Mouse (Mus musculus): ENCODE data around the gene Hmg20b. TPM values are rescaled to one million over a fixed set of nuclear protein-coding genes. Genes with fewer than 3 reads are reported as not detected.

The Hmg20b gene
- polyA plus RNA-seq, 1 experiment from 2014 or later = 122 TPM

DNA sequence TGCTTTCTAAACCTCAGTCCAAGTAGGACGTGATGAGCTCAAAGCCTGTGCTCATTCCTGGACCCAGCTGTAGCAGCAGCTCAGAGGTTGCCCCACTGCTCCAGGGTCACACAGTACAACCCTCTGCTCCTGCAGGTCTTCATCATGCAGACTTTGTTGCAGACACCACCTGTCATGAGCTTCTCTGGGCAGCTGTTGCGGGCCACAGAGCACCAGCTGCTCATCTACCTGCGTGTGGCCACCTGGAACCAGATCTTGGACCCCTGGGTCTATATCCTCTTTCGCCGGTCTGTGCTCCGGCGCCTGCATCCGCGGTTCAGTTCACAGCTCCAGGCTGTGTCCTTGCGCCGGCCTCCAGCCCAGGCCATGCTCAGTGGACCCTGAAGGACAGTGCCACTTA, 16.0 kb downstream of the Hmg20b start:
- H3K4me3 ChIP-seq (replicated peaks) = no peak overlapping the region
- no peak overlapping the region for H3K27ac ChIP-seq
- no peaks in the 10 kb centered on the region for H3K36me3 ChIP-seq
- H3K9me3 ChIP-seq = no peaks in the 10 kb centered on the region
- H3K4me2 ChIP-seq = no peak overlapping the region
- peaks cover 28% of the 10 kb centered on the region for H3K4me1 ChIP-seq (replicated peaks)
- H3K27me3 ChIP-seq = peaks cover 70% of the 10 kb centered on the region
- 65% methylated on average over 11 of the region's 11 CpGs for WGBS
- H3K9ac ChIP-seq (replicated peaks) = no peak overlapping the region
- no peak for ATAC-seq (ENCODE audit: insufficient number of reproducible peaks, insufficient read depth, low FRiP score, low TSS enrichment, low read depth)

DNA sequence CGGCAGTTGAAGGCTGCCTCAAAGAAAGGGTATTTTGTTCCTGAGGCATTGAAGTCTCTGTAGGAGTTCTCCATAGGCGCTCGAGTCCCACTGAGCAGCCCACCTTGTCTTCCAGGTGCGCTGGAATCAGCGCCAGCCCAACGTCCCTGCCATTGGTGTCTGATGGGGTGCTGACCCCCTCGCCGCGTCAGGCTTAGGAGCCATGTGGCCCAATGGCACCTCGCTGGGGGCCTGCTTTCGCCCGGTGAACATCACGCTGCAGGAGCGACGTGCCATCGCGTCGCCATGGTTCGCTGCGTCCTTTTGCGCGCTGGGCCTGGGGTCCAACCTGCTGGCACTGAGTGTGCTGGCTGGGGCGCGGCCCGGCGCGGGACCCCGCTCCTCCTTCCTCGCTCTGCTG, 18.0 kb downstream of the Hmg20b start:
- no peak overlapping the region for H3K9ac ChIP-seq (replicated peaks)
- H3K9me3 ChIP-seq = no peaks in the 10 kb centered on the region
- H3K27me3 ChIP-seq = peaks cover 54% of the 10 kb centered on the region
- no peak for ATAC-seq (ENCODE audit: insufficient number of reproducible peaks, insufficient read depth, low FRiP score, low TSS enrichment, low read depth)
- peak overlapping the region; percentile 41 for H3K4me2 ChIP-seq
- H3K4me1 ChIP-seq (replicated peaks) = peaks cover 37% of the 10 kb centered on the region
- WGBS = 18% methylated on average over 29 of the region's 29 CpGs
- H3K36me3 ChIP-seq = peaks cover 1% of the 10 kb centered on the region
- H3K4me3 ChIP-seq (replicated peaks) = peak overlapping the region; percentile 24
- no peak overlapping the region for H3K27ac ChIP-seq

DNA sequence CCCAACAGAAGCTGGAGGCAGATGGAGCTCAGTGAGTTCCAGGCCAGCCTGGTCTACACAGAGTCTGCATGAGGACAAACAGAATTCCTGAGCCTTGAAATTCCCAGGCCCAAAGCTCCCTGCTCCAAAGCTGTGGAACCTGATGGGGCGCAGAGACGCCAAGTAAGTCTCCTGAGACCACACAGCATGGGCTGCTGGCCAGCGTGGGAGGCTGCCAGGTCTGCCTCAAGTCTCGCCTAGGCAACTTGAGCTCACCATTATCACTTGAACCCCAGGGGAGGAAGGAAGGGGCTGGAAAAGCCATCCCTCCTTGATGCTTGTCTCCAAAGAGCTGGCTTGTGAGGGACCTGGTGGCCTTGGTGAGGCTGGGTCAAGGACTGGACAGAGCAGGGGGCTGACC, 20.3 kb downstream of the Hmg20b start:
- 65% methylated on average over 4 of the region's 4 CpGs for WGBS
- ATAC-seq (ENCODE audit: insufficient number of reproducible peaks, insufficient read depth, low FRiP score, low TSS enrichment, low read depth) = no peak
- no peak overlapping the region for H3K4me2 ChIP-seq
- H3K27me3 ChIP-seq = peaks cover 35% of the 10 kb centered on the region
- no peaks in the 10 kb centered on the region for H3K9me3 ChIP-seq
- H3K9ac ChIP-seq (replicated peaks) = peak overlapping the region; percentile 24
- peak overlapping the region; percentile 74 for H3K27ac ChIP-seq
- no peak overlapping the region for H3K4me3 ChIP-seq (replicated peaks)
- H3K36me3 ChIP-seq = peaks cover 24% of the 10 kb centered on the region
- H3K4me1 ChIP-seq (replicated peaks) = peaks cover 23% of the 10 kb centered on the region

DNA sequence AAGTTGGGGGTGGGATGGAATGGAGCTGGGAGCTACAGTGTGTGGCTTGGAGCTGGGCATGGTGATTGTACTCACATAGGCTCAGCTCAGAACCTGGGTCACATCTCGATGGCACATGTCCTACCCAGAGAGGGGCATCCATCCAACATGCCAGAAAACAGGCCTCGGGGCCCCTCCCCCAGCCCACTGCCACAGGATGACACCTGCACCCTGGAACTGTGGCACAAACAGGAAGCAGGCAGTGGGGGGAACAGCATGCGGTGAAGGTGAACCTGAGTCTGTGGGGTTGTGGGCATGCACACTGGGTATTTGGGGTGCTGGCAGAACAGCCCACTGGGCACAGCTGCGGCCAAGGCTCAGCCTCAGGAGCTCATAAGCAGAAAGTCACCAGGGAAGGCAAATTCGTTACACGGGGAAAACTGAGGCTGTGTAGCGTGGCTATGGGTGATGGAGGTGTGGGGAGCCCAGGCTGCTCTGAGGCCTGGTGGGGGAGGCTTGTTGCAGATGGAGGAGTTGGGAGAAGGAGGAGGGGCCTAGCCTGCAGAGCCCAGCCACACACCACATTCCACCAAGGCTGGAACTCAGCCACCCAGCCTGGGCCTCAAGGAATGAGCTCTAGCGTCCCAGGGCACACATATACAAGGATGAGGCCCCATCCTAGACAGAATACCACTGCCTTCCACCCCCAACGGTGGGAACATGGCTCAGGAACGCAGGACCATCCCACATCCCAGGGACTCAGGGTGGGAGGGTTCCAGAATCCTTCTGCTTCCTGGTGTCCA, 20.9 kb downstream of the Hmg20b start:
- peaks cover 30% of the 10 kb centered on the region for H3K36me3 ChIP-seq
- peaks cover 29% of the 10 kb centered on the region for H3K27me3 ChIP-seq
- H3K27ac ChIP-seq = peak overlapping the region; percentile 74
- 67% methylated on average over 10 of the region's 10 CpGs for WGBS
- peaks cover 23% of the 10 kb centered on the region for H3K4me1 ChIP-seq (replicated peaks)
- peak overlapping the region; percentile 24 for H3K9ac ChIP-seq (replicated peaks)
- H3K4me2 ChIP-seq = no peak overlapping the region
- ATAC-seq (ENCODE audit: insufficient number of reproducible peaks, insufficient read depth, low FRiP score, low TSS enrichment, low read depth) = no peak
- H3K4me3 ChIP-seq (replicated peaks) = no peak overlapping the region
- H3K9me3 ChIP-seq = no peaks in the 10 kb centered on the region

DNA sequence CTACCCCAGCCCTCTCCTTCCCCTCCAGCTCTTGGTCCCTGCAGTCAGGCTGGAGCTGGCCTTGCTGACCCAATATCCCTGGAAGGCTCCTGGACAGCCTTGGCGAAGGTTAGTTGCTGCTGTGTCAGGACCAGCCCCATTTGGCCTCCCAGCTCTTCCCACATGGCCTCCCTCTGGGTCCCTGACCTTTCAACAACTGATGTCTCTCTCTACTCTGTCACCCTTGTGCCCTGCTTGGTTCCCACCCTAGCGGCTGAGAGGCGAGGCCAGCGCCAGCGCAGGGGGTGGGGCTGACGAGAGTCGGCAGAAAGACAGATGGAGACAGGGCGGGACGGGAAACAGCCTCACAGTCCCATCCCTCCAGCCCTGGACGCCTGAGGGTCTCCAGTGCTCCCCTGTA, 21.9 kb downstream of the Hmg20b start, which contains the start of gene Tbxa2r:
TSS of gene Tbxa2r (plus strand) at position 346 of the 400 bp plus-strand sequence.
- 9% methylated on average over 10 of the region's 10 CpGs for WGBS
- peaks cover 40% of the 10 kb centered on the region for H3K36me3 ChIP-seq
- no peak within 1 kb of the TSS for H3K4me2 ChIP-seq
- H3K27me3 ChIP-seq = peaks cover 24% of the 10 kb centered on the region
- peak within 1 kb of the TSS; percentile 74 for H3K27ac ChIP-seq
- H3K4me3 ChIP-seq (replicated peaks) = no peak within 1 kb of the TSS
- no peaks in the 10 kb centered on the region for H3K9me3 ChIP-seq
- peak within 1 kb of the TSS; percentile 24 for H3K9ac ChIP-seq (replicated peaks)
- ATAC-seq (ENCODE audit: insufficient number of reproducible peaks, insufficient read depth, low FRiP score, low TSS enrichment, low read depth) = no peak
- peaks cover 23% of the 10 kb centered on the region for H3K4me1 ChIP-seq (replicated peaks)

DNA sequence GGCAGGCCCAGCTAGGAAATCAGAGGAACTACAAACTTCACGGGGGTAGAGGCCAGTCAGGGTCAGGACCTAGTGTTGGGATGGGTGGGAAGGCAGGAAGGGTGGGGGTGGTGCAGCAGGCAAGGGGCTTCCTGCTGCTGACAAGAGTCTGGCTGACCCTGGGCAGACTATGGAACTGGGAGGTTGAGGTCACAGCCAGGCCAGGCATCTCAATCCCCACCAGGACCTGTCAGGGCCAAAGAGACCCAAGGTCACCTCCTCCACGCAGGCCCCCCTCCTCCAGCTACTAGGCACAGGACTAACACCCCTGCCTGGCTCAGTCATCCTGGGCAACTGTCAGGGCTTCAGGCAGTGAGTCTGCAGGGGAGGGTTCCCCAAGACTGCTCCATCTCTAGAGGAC, 22.3 kb downstream of the Hmg20b start:
- H3K27me3 ChIP-seq = peaks cover 19% of the 10 kb centered on the region
- no peak overlapping the region for H3K4me3 ChIP-seq (replicated peaks)
- no peak for ATAC-seq (ENCODE audit: insufficient number of reproducible peaks, insufficient read depth, low FRiP score, low TSS enrichment, low read depth)
- 0 out of 2 replicates have a peak overlapping the region, but pooled peaks have one; percentile 1 for H3K27ac ChIP-seq
- WGBS = 12% methylated on average over 2 of the region's 2 CpGs
- H3K4me2 ChIP-seq = no peak overlapping the region
- no peaks in the 10 kb centered on the region for H3K9me3 ChIP-seq
- H3K9ac ChIP-seq (replicated peaks) = 0 out of 2 replicates have a peak overlapping the region, but pooled peaks have one; percentile 18
- peaks cover 23% of the 10 kb centered on the region for H3K4me1 ChIP-seq (replicated peaks)
- H3K36me3 ChIP-seq = peaks cover 44% of the 10 kb centered on the region

DNA sequence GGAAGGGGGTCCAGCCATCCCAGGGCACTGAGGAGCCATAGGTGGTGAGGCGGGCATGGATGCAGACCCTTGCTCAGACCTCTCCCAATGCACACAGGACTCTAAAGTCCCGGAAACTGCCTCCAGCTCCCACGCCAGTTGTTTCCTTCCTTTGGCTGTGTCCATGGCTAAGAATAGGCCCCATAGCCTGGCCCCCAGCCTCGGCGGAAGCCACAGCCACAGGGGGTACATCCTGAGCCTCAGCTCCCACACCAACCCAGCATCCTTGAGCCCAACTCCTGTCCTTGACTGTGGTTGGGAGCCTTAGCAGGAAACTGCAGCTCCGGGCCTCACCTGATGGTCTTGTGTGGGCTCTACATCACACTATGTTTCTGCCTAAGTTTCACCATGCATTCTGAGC, 23.4 kb downstream of the Hmg20b start:
- no peak overlapping the region for H3K4me3 ChIP-seq (replicated peaks)
- H3K9ac ChIP-seq (replicated peaks) = no peak overlapping the region
- peaks cover 28% of the 10 kb centered on the region for H3K4me1 ChIP-seq (replicated peaks)
- no peak overlapping the region; the same call in 1 of the 2 replicates for H3K4me2 ChIP-seq
- no peaks in the 10 kb centered on the region for H3K9me3 ChIP-seq
- peaks cover 53% of the 10 kb centered on the region for H3K36me3 ChIP-seq
- peak overlapping the region; percentile 3; the same call in 1 of the 2 replicates for H3K27ac ChIP-seq
- H3K27me3 ChIP-seq = peaks cover 9% of the 10 kb centered on the region
- 88% methylated on average over 6 of the region's 6 CpGs for WGBS
- ATAC-seq (ENCODE audit: insufficient number of reproducible peaks, insufficient read depth, low FRiP score, low TSS enrichment, low read depth) = no peak

DNA sequence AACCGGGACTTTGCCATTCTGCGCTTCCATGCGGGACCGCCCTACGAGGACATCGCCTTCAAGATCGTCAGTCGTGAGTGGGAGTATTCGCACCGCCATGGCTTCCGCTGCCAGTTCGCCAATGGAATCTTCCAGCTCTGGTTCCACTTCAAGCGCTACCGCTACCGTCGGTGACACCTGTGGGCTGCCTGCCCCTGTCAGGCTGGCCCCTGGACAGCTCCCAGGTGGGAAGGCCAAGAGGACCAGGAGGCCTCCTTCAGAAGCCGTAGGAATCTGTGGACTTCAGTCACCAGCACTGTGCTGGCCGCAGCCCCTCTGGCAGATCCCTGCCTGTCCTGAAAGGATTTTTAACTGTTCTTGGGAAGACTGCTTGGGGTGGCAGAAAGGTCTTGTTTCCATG, 24.5 kb downstream of the Hmg20b start:
- peaks cover 53% of the 10 kb centered on the region for H3K36me3 ChIP-seq
- no peak for ATAC-seq (ENCODE audit: insufficient number of reproducible peaks, insufficient read depth, low FRiP score, low TSS enrichment, low read depth)
- 92% methylated on average over 18 of the region's 18 CpGs for WGBS
- H3K4me1 ChIP-seq (replicated peaks) = peaks cover 32% of the 10 kb centered on the region
- no peak overlapping the region for H3K9ac ChIP-seq (replicated peaks)
- no peak overlapping the region for H3K4me3 ChIP-seq (replicated peaks)
- H3K4me2 ChIP-seq = no peak overlapping the region
- H3K27ac ChIP-seq = no peak overlapping the region
- 0 out of 2 replicates have a peak, but pooled peaks cover 4% of the 10 kb centered on the region for H3K27me3 ChIP-seq
- no peaks in the 10 kb centered on the region for H3K9me3 ChIP-seq

DNA sequence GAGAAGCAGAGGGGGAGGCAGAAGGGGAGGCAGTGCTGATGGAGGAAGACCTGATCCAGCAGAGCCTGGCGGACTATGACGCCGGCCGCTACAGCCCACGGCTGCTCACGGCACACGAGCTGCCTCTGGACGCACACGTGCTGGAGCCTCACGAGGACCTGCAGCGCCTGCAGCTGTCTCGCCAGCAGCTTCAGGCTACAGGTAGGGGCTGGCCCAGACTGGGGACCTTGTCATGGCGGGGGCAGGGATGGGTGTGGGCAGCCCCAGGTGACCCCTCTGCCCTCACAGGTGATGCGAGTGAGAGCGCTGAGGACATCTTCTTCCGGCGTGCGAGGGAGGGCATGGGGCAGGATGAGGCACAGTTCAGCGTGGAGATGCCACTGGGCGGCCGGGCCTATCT, 25.1 kb downstream of the Hmg20b start:
- peaks cover 53% of the 10 kb centered on the region for H3K36me3 ChIP-seq
- no peak for ATAC-seq (ENCODE audit: insufficient number of reproducible peaks, insufficient read depth, low FRiP score, low TSS enrichment, low read depth)
- H3K9me3 ChIP-seq = no peaks in the 10 kb centered on the region
- peaks cover 32% of the 10 kb centered on the region for H3K4me1 ChIP-seq (replicated peaks)
- WGBS = 93% methylated on average over 21 of the region's 21 CpGs
- H3K4me3 ChIP-seq (replicated peaks) = no peak overlapping the region
- H3K27me3 ChIP-seq = no peaks in the 10 kb centered on the region
- no peak overlapping the region for H3K9ac ChIP-seq (replicated peaks)
- H3K27ac ChIP-seq = no peak overlapping the region
- H3K4me2 ChIP-seq = no peak overlapping the region

DNA sequence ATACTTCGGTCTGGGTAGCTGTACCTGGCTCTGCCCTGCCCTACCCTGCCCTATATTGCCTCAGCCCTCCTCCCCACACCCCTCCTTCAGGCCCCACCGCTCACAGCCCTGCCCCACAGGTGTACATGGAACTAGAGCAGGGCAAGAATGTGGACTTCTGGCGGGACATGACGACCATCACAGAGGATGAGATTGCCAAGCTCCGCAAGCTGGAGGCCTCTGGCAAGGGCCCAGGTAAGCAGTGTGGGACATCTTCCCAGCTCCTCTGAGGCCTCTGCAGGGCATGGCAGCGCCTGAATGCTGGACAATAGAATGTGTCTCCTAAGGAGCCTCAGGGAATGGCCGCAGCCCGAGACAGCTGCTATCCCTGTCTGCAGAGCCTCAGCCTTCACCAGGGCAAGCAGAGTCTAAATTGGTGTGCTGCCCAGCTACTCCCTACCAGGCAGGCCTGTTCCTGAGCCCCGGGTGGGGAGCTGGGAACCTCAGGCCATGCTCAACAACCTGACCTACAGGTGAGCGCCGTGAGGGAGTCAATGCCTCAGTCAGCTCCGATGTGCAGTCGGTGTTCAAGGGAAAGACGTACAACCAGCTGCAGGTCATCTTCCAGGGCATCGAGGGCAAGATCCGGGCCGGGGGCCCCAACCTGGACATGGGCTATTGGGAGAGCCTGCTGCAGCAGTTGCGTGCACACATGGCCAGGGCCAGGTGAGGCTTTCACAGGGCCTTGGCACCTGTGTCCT, 26.3 kb downstream of the Hmg20b start:
- peaks cover 53% of the 10 kb centered on the region for H3K36me3 ChIP-seq
- WGBS = 96% methylated on average over 18 of the region's 18 CpGs
- H3K4me3 ChIP-seq (replicated peaks) = no peak overlapping the region
- ATAC-seq (ENCODE audit: insufficient number of reproducible peaks, insufficient read depth, low FRiP score, low TSS enrichment, low read depth) = no peak
- no peaks in the 10 kb centered on the region for H3K27me3 ChIP-seq
- H3K9me3 ChIP-seq = no peaks in the 10 kb centered on the region
- no peak overlapping the region for H3K27ac ChIP-seq
- H3K9ac ChIP-seq (replicated peaks) = no peak overlapping the region
- H3K4me1 ChIP-seq (replicated peaks) = peaks cover 30% of the 10 kb centered on the region
- H3K4me2 ChIP-seq = no peak overlapping the region

DNA sequence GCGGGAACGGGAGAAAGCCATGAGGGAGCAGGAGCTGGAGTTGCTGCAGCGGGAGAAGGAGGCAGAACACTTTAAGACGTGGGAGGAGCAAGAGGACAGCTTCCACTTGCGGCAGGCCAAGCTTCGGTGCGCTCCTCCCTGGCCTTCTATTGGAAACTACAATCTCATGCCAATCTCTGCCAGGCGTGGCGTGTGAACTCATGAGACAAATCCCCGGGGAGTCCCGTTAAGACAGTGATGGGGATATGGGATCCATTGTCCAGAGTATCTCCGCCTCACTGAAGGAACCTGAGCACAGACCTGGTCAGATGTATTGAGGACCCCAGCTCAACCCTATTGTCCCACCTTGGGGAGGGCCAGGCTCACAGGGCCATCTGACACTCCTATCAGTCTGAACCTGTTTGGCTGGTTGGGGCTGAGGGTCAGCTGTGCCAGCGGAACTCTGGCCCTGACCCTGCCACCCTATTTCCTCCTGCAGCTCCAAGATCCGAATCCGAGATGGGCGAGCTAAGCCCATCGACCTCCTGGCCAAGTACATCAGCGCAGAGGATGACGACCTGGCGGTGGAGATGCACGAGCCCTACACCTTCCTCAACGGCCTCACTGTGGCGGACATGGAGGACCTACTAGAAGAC, 27.0 kb downstream of the Hmg20b start:
- ATAC-seq (ENCODE audit: insufficient number of reproducible peaks, insufficient read depth, low FRiP score, low TSS enrichment, low read depth) = no peak
- Histone ChIP-seq H3K36me3 (peaks cover 60% of the 10 kb centered on the region), H3K27ac (no peak overlapping the region), H3K9ac (replicated peaks) (no peak overlapping the region), H3K27me3 (no peaks in the 10 kb centered on the region), H3K9me3 (no peaks in the 10 kb centered on the region), H3K4me2 (no peak overlapping the region), H3K4me1 (replicated peaks) (peaks cover 31% of the 10 kb centered on the region), H3K4me3 (replicated peaks) (no peak overlapping the region)
- WGBS = 94% methylated on average over 23 of the region's 23 CpGs
